ENCODE assay signal across 16 mouse cellular contexts in genomic region chr9:54848203-54848602, GRCm38 (mm10).
"Had no signal": no experiment of that assay in that cellular context is flagged by ENCODE, and none has a peak within 500 bp of the region (broad histone marks: within the 10 kb centered on the region; RNA-seq: fewer than 3 reads in every experiment).

No protein-coding gene starts in this region.

- H3K27ac ChIP-seq: macrophage; midbrain, embryonic 13.5 days; midbrain, embryonic 15.5 days; neural tube, embryonic 12.5 days; stomach, embryonic 15.5 days; stomach, postnatal 0 days had no signal

- H3K36me3 ChIP-seq: midbrain, embryonic 13.5 days; midbrain, embryonic 15.5 days; neural tube, embryonic 12.5 days; stomach, embryonic 15.5 days had no signal

- H3K9me3 ChIP-seq: megakaryocyte, embryonic 14.5 days; midbrain, embryonic 13.5 days; midbrain, embryonic 15.5 days; neural tube, embryonic 12.5 days; stomach, embryonic 15.5 days had no signal

- H3K27me3 ChIP-seq: midbrain, embryonic 13.5 days; midbrain, embryonic 15.5 days; neural tube, embryonic 12.5 days; stomach, embryonic 15.5 days had no signal

- H3K4me2 ChIP-seq: lung, embryonic 14.5 days; midbrain, embryonic 11.5 days; midbrain, embryonic 13.5 days; midbrain, embryonic 15.5 days; neural tube, embryonic 12.5 days; stomach, embryonic 15.5 days had no signal

- H3K4me1 ChIP-seq: midbrain, embryonic 13.5 days; midbrain, embryonic 15.5 days; neural tube, embryonic 12.5 days; stomach, embryonic 15.5 days had no signal

- ATAC-seq: midbrain, embryonic 13.5 days; midbrain, embryonic 15.5 days had no signal

- H3K4me3 ChIP-seq: megakaryocyte, embryonic 14.5 days; midbrain, embryonic 13.5 days; midbrain, embryonic 15.5 days; neural tube, embryonic 12.5 days; stomach, embryonic 15.5 days had no signal

- H3K9ac ChIP-seq: lung, embryonic 14.5 days; midbrain, embryonic 13.5 days; midbrain, embryonic 15.5 days; neural tube, embryonic 12.5 days; stomach, embryonic 15.5 days had no signal

- DNase-seq: lung, adult 18-20 months; lung, embryonic 14.5 days; lung, postnatal 10 days; lung, postnatal 36 days; right cerebral cortex, postnatal 14 days; thymus, adult 2 months; thymus, postnatal 25 days; thymus, postnatal 4 days had no signal
